Mouse (Mus musculus) CH12.LX (cell line): ENCODE measurements around the gene Tbc1d16.

Experiments used
- CTCF ChIP-seq, 2 experiments: IDR thresholded peaks in 1 of 2; conservative IDR thresholded peaks in 1 of 2; 2 replicates each; pipeline ENCODE4 v1.5.1; 2011 to 2012; ENCODE audit warnings: low read depth in 2 of 2, low read length in 2 of 2, improper control_type of control experiment in 1 of 2, inconsistent platforms in 1 of 2, mild to moderate bottlenecking in 1 of 2, moderate library complexity in 1 of 2
- SIN3A ChIP-seq: IDR thresholded peaks from 2 replicates; pipeline ENCODE4 v1.6.1; 2012; ENCODE audit warnings: low read length, improper control_type of control experiment, inconsistent platforms

GRCm38 (mm10) chr11:119128668-119129280 is 99.5 kb downstream of the Tbc1d16 start:
- TF ChIP-seq SIN3A, result peak; percentile 82
- TF ChIP-seq CTCF (conservative IDR thresholded peaks at IDR 0.05 in 1 of 2, IDR thresholded peaks at IDR 0.05 in 1 of 2; ENCODE audit: low read depth in 2 of 2, low read length in 2 of 2), result 0 out of 4 replicates have a peak, but pooled peaks of 1 of the 2 experiments have one; percentile 4
